Mouse (Mus musculus) spleen, adult 2 months (tissue): ENCODE results near the gene BC028528.

Source experiments
- CTCF ChIP-seq: fragments of 200-500 bp; IDR thresholded peaks from 2 replicates; pipeline ENCODE4 v1.5.1; 2011; ENCODE audit warnings: mild to moderate bottlenecking, inconsistent platforms; ENCODE audit not compliant: insufficient read depth, insufficient read length, insufficient replicate concordance; ENCODE audit errors: extremely low read depth
- POLR2A ChIP-seq: fragments of 200-500 bp; IDR thresholded peaks from 2 replicates; pipeline ENCODE4 v1.6.1; 2011; ENCODE audit warnings: low read depth, low read length, inconsistent platforms

DNA sequence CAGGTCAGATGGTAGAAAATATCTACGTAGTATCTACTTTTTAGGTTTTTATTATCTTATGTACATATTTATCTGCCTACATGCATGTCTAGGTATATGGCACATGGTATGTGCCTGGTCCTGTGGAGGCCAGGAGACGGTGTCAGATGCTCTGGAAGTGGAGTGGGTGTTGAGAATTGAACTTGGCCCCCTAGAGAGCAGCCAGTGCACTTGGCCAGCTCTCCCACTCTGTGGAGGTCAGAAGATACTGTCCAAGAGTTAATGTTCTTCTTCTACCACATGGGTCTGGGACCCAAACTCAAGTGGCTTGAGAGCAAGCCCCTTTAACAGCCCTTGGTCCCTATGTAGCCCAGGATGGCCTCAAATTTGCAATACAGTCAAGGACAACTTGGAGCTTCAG is 24.4 kb downstream of the BC028528 start:
- no peak for TF ChIP-seq CTCF
- TF ChIP-seq POLR2A = no peak
